ENCODE assay signal across 20 mouse cellular contexts in the genomic region with DNA sequence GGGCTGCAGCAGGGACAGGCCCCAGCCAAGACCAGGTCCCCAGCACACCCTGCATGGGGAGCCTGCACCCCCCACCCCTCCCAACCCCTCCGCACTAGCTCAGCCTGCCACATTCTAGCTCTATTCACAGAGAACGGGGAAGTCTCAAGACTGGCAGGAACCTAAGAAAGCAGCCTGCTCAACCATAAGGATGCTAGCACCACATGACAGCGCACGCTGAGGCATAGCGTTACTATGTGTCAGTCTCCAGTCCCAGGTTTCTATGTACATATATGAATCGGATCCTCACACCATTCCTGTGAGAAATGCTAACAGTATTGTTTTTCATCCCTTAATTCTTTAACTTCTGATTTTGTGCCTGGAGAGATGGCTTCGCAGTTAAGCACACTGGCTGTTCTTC. TPM values are rescaled to one million over a fixed set of nuclear protein-coding genes. Genes with fewer than 3 reads are reported as not detected.
DNase-seq lines count a peak whose midpoint lies in the region; ATAC-seq and TF ChIP-seq lines count a peak whose summit lies in the region.
"Had no signal": no experiment of that assay in that cellular context is flagged by ENCODE, and none has a peak within 500 bp of the region (broad histone marks: within the 10 kb centered on the region; RNA-seq: fewer than 3 reads in every experiment).

No protein-coding gene starts in this region.

- H3K36me3 ChIP-seq in liver, embryonic 12.5 days: peaks cover 27% of the 10 kb centered on the region
- no peaks in the 10 kb centered on the region for H3K36me3 ChIP-seq in forebrain, embryonic 14.5 days (ENCODE audit: control insufficient read depth, insufficient read depth, low read length)
- peaks cover 67% of the 10 kb centered on the region for H3K36me3 ChIP-seq in limb, embryonic 10.5 days
- H3K36me3 ChIP-seq: stomach, embryonic 15.5 days had no signal

- H3K9ac ChIP-seq in liver, embryonic 12.5 days: no peak overlapping the region
- H3K9ac ChIP-seq in forebrain, embryonic 14.5 days (ENCODE audit: low read length): no peak overlapping the region
- H3K9ac ChIP-seq: heart, embryonic 12.5 days; limb, embryonic 12.5 days; neural tube, embryonic 12.5 days; stomach, embryonic 15.5 days had no signal

- TF ChIP-seq POLR2A in brain, embryonic 14.5 days (IDR thresholded peaks at IDR 0.05; ENCODE audit: borderline replicate concordance, extremely low read depth, insufficient read depth, insufficient read length, poor library complexity, severe bottlenecking): no peak

- TF ChIP-seq CTCF in brain, embryonic 14.5 days (IDR thresholded peaks at IDR 0.05; ENCODE audit: borderline replicate concordance, extremely low read depth, insufficient read depth, insufficient read length): no peak

- peak overlapping the region; percentile 17; the same call in 1 of the 2 replicates for H3K4me2 ChIP-seq in liver, embryonic 12.5 days
- H3K4me2 ChIP-seq in forebrain, embryonic 14.5 days (ENCODE audit: low read length): no peak overlapping the region
- H3K4me2 ChIP-seq: heart, embryonic 12.5 days; limb, embryonic 12.5 days; neural tube, embryonic 12.5 days; stomach, embryonic 15.5 days had no signal

- no peaks in the 10 kb centered on the region for H3K27me3 ChIP-seq in liver, embryonic 12.5 days (replicated peaks)
- no peaks in the 10 kb centered on the region for H3K27me3 ChIP-seq in forebrain, embryonic 14.5 days (replicated peaks; ENCODE audit: control insufficient read depth, insufficient read depth, low read length)
- H3K27me3 ChIP-seq in limb, embryonic 10.5 days (ENCODE audit: low read depth, poor library complexity, severe bottlenecking): no peaks in the 10 kb centered on the region
- H3K27me3 ChIP-seq: heart, embryonic 12.5 days; limb, embryonic 12.5 days; neural tube, embryonic 12.5 days; stomach, embryonic 15.5 days had no signal

- no peak overlapping the region for H3K4me3 ChIP-seq in liver, embryonic 12.5 days
- H3K4me3 ChIP-seq in forebrain, embryonic 14.5 days (ENCODE audit: low read depth, low read length): no peak overlapping the region
- H3K4me3 ChIP-seq in limb, embryonic 10.5 days: no peak overlapping the region
- H3K4me3 ChIP-seq: heart, embryonic 12.5 days; limb, embryonic 12.5 days; neural tube, embryonic 12.5 days; stomach, embryonic 15.5 days had no signal

- H3K4me1 ChIP-seq in liver, embryonic 12.5 days: peaks cover 10% of the 10 kb centered on the region
- no peaks in the 10 kb centered on the region for H3K4me1 ChIP-seq in forebrain, embryonic 14.5 days (ENCODE audit: control insufficient read depth, insufficient read depth, low read length)
- peaks cover 21% of the 10 kb centered on the region for H3K4me1 ChIP-seq in limb, embryonic 10.5 days
- H3K4me1 ChIP-seq: stomach, embryonic 15.5 days had no signal

- 69% methylated on average over 7 of the region's 7 CpGs for WGBS in liver, embryonic 12.5 days (ENCODE audit: insufficient replicate concordance)
- 64% methylated on average over 7 of the region's 7 CpGs for WGBS in forebrain, embryonic 14.5 days
- WGBS in limb, embryonic 10.5 days: 78% methylated on average over 7 of the region's 7 CpGs

- no peaks in the 10 kb centered on the region for H3K9me3 ChIP-seq in liver, embryonic 12.5 days (replicated peaks)
- no peaks in the 10 kb centered on the region for H3K9me3 ChIP-seq in forebrain, embryonic 14.5 days (replicated peaks; ENCODE audit: control insufficient read depth, low read length)
- no peaks in the 10 kb centered on the region for H3K9me3 ChIP-seq in limb, embryonic 10.5 days (replicated peaks)
- H3K9me3 ChIP-seq: heart, embryonic 12.5 days; limb, embryonic 12.5 days; neural tube, embryonic 12.5 days; stomach, embryonic 15.5 days had no signal

- no peak for ATAC-seq in liver, embryonic 12.5 days
- ATAC-seq in forebrain, embryonic 14.5 days: peak; percentile 32; the same call in 1 of the 2 replicates

- no peak overlapping the region for H3K27ac ChIP-seq in liver, embryonic 12.5 days
- H3K27ac ChIP-seq in forebrain, embryonic 14.5 days (ENCODE audit: low read depth, low read length): no peak overlapping the region
- H3K27ac ChIP-seq in limb, embryonic 10.5 days: peak overlapping the region; percentile 53; the same call in 1 of the 2 replicates
- H3K27ac ChIP-seq: limb, embryonic 12.5 days; neural tube, embryonic 12.5 days; stomach, embryonic 15.5 days had no signal

- no peak for DNase-seq in liver
- peak; percentile 15 for DNase-seq in brain, embryonic 14.5 days (ENCODE audit: low read depth)
- DNase-seq in forebrain, embryonic 14.5 days (ENCODE audit: low spot score): peak; percentile 25
- no peak for DNase-seq in limb, embryonic 10.5 days (ENCODE audit: low spot score)
- no peak for DNase-seq in left cerebral cortex, adult 9 months (ENCODE audit: low spot score in 2 of 2)
- DNase-seq in layer of hippocampus, adult 18-20 months (ENCODE audit: low spot score in 2 of 2): no peak
- DNase-seq: adrenal gland, postnatal 36 days; cerebellum, postnatal 25 days; gastrocnemius, postnatal 36 days; kidney, adult 9 months; lung, adult 18-20 months; right cerebral cortex, postnatal 14 days had no signal

RNA-seq across cellular contexts. Expression of gene Plod1, which starts 8.0 kb away (rescaled TPM):
- 26.4 TPM in 2 replicates for polyA plus RNA-seq in liver, embryonic 12.5 days (2016; fragmentation: Nextera tagmentation; extraction: Ambion mirVana)
- 19.7 and 25.3 TPM in 2 replicates for polyA plus RNA-seq in brain, embryonic 14.5 days (2012; rRNA removed)
- 15.0 and 18.8 TPM in 2 replicates for polyA plus RNA-seq in forebrain, embryonic 14.5 days (2014; fragmentation: Nextera tagmentation; extraction: Ambion mirVana)
- 29.1 and 31.5 TPM in 2 replicates for polyA plus RNA-seq in limb, embryonic 10.5 days (2016; fragmentation: Nextera tagmentation; extraction: Ambion mirVana)
- 10 to 100 TPM; 20.1 to 20.3 TPM for total RNA-seq in layer of hippocampus, adult 18-20 months (2021)

RNA-seq across cellular contexts. Expression of gene 2510039O18Rik, which starts 12.2 kb away (rescaled TPM):
- polyA plus RNA-seq in liver, embryonic 12.5 days (2016; fragmentation: Nextera tagmentation; extraction: Ambion mirVana): 19.1 and 21.0 TPM in 2 replicates
- 56.2 and 63.5 TPM in 2 replicates for polyA plus RNA-seq in brain, embryonic 14.5 days (2012; rRNA removed)
- polyA plus RNA-seq in forebrain, embryonic 14.5 days (2014; fragmentation: Nextera tagmentation; extraction: Ambion mirVana): 12.5 TPM in 2 replicates
- polyA plus RNA-seq in limb, embryonic 10.5 days (2016; fragmentation: Nextera tagmentation; extraction: Ambion mirVana): 13.3 and 13.5 TPM in 2 replicates
- total RNA-seq in layer of hippocampus, adult 18-20 months (2021): 10 to 100 TPM; 28.2 to 30.1 TPM

RNA-seq across cellular contexts. Expression of gene Mfn2, which starts 24.0 kb away (rescaled TPM):
- polyA plus RNA-seq in liver, embryonic 12.5 days (2016; fragmentation: Nextera tagmentation; extraction: Ambion mirVana): 25.4 and 27.1 TPM in 2 replicates
- 61.7 and 84.6 TPM in 2 replicates for polyA plus RNA-seq in brain, embryonic 14.5 days (2012; rRNA removed)
- polyA plus RNA-seq in forebrain, embryonic 14.5 days (2014; fragmentation: Nextera tagmentation; extraction: Ambion mirVana): 33.8 and 50.1 TPM in 2 replicates
- 29.7 and 31.5 TPM in 2 replicates for polyA plus RNA-seq in limb, embryonic 10.5 days (2016; fragmentation: Nextera tagmentation; extraction: Ambion mirVana)
- 100 to 1,000 TPM; 204 to 206 TPM for total RNA-seq in layer of hippocampus, adult 18-20 months (2021)

RNA-seq across cellular contexts. Expression of gene Nppb, which starts 57.0 kb away (rescaled TPM):
- not detected in 2 replicates for polyA plus RNA-seq in liver, embryonic 12.5 days (2016; fragmentation: Nextera tagmentation; extraction: Ambion mirVana)
- polyA plus RNA-seq in brain, embryonic 14.5 days (2012; rRNA removed): not detected in 2 replicates
- not detected in 2 replicates for polyA plus RNA-seq in forebrain, embryonic 14.5 days (2014; fragmentation: Nextera tagmentation; extraction: Ambion mirVana)
- not detected in 2 replicates for polyA plus RNA-seq in limb, embryonic 10.5 days (2016; fragmentation: Nextera tagmentation; extraction: Ambion mirVana)
- total RNA-seq in layer of hippocampus, adult 18-20 months (2021): not detected
- total RNA-seq: gastrocnemius, postnatal 36 days had no signal
- polyA plus RNA-seq: intestine, embryonic 14.5 days; large intestine, adult 2 months; limb, embryonic 12.5 days; neural tube, embryonic 12.5 days; spleen, adult 2 months; stomach, embryonic 15.5 days had no signal

RNA-seq across cellular contexts. Expression of gene Fv1, which starts 59.8 kb away (rescaled TPM):
- 3.8 and 4.1 TPM in 2 replicates for polyA plus RNA-seq in liver, embryonic 12.5 days (2016; fragmentation: Nextera tagmentation; extraction: Ambion mirVana)
- 7.9 and 8.6 TPM in 2 replicates for polyA plus RNA-seq in brain, embryonic 14.5 days (2012; rRNA removed)
- 9.5 and 10.2 TPM in 2 replicates for polyA plus RNA-seq in forebrain, embryonic 14.5 days (2014; fragmentation: Nextera tagmentation; extraction: Ambion mirVana)
- polyA plus RNA-seq in limb, embryonic 10.5 days (2016; fragmentation: Nextera tagmentation; extraction: Ambion mirVana): 13.5 and 13.7 TPM in 2 replicates
- total RNA-seq in layer of hippocampus, adult 18-20 months (2021): 10 to 100 TPM in 1 of 2 experiments, 1 to 10 TPM in 1; 8.9 to 11.0 TPM

Comparison
In these comparisons a context has a peak if more than half of its experiments do, and no peak if none do; other contexts are left out.
1. DNase-seq: peak in brain, embryonic 14.5 days (single experiment) and forebrain, embryonic 14.5 days (single experiment); none in liver (single experiment), limb, embryonic 10.5 days (single experiment), left cerebral cortex, adult 9 months (0 of 2) and layer of hippocampus, adult 18-20 months (0 of 2).